Mouse (Mus musculus) heart, postnatal 0 days (tissue): ENCODE measurements at regions not wholly inside any gene's neighbourhood (a gene's known extent, or its start where the extent isn't known, plus 50 kb on each side); places are given as distances from the start of the nearest gene placed in this dataset.

Source experiments
- ATAC-seq: fragments of 200-750 bp; cut with Nextera tagmentation; 2 replicates; pipeline ENCODE4 v1.8.0; 2017; ENCODE audit warnings: low read depth, moderate number of reproducible peaks, moderate library complexity; ENCODE audit not compliant: insufficient read depth
- DNase-seq: peaks from one replicate; pipeline ENCODE4 v3.0.0-alpha.2; 2016; ENCODE audit warnings: low spot score
- H3K27ac ChIP-seq: fragments of 300-500 bp; sonication (generic); 2 replicates; pipeline ENCODE4 v1.5.1; 2014; ENCODE audit warnings: low read depth, mild to moderate bottlenecking
- H3K27me3 ChIP-seq: fragments of 300-500 bp; sonication (generic); 2 replicates; pipeline ENCODE4 v1.6.1; 2014; ENCODE audit warnings: low read length, mixed read lengths; ENCODE audit not compliant: control insufficient read depth, insufficient read depth
- H3K36me3 ChIP-seq: fragments of 300-500 bp; sonication (generic); replicated peaks from 2 replicates; pipeline ENCODE4 v1.6.1; 2014; ENCODE audit warnings: low read length, mixed read lengths; ENCODE audit not compliant: control insufficient read depth, insufficient read depth
- H3K4me1 ChIP-seq: fragments of 300-500 bp; sonication (generic); 2 replicates; pipeline ENCODE4 v1.6.1; 2014; ENCODE audit warnings: antibody characterized with exemption; ENCODE audit not compliant: control insufficient read depth, insufficient read depth
- H3K4me2 ChIP-seq: fragments of 300-500 bp; sonication (generic); 2 replicates; pipeline ENCODE4 v1.6.1; 2014; ENCODE audit warnings: low read depth, mild to moderate bottlenecking, low read length, moderate library complexity
- H3K4me3 ChIP-seq: fragments of 300-500 bp; sonication (generic); 2 replicates; pipeline ENCODE4 v1.5.1; 2014; ENCODE audit warnings: low read depth, low read length
- H3K9ac ChIP-seq: fragments of 300-500 bp; sonication (generic); replicated peaks from 2 replicates; pipeline ENCODE4 v1.6.1; 2014; ENCODE audit warnings: low read depth, low read length, mixed read lengths
- H3K9me3 ChIP-seq: fragments of 300-500 bp; sonication (generic); replicated peaks from 2 replicates; pipeline ENCODE4 v1.6.1; 2016; ENCODE audit warnings: low read length; ENCODE audit not compliant: control insufficient read depth
- CTCF ChIP-seq: IDR thresholded peaks from 2 replicates; pipeline ENCODE4 v1.5.1; 2016; ENCODE audit warnings: antibody characterized with exemption, control low read depth, low read depth
- EP300 ChIP-seq: IDR thresholded peaks from 2 replicates; pipeline ENCODE4 v1.6.1; 2016; ENCODE audit warnings: antibody characterized with exemption, low read depth
- WGBS: fragments of 180-500 bp; shearing (Covaris S2); extraction: QIAGEN DNeasy Blood & Tissue Kit; methylation state at CpG from one replicate; pipeline ENCODE4 v1.1.7; 2014; 5-methylcytosine and 5-hydroxymethylcytosine counted together

DNA sequence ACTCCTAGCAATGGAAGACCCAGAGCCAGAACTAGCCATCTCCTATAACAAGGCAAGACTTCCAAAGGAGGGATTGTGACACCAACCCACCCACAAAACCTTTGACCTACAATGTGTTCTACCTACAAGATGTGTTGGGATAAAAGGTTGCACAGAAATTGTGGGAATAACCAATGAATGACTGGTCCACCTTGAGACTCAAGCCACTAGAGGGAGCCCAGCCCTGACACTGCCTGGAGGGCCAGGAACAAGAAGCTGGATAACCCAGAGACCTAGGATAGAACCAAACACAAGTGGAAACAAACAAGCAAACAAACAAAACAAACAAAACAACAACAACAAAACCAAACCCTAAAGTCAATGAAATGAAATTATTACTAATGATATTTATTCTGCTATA lies 288.8 kb downstream of the Dchs2 start:
- Histone ChIP-seq H3K4me1 (no peaks in the 10 kb centered on the region), H3K9me3 (no peaks in the 10 kb centered on the region), H3K27me3 (no peaks in the 10 kb centered on the region), H3K27ac (no peak overlapping the region), H3K9ac (no peak overlapping the region), H3K4me3 (no peak overlapping the region), H3K4me2 (no peak overlapping the region), H3K36me3 (no peaks in the 10 kb centered on the region)
- DNase-seq: no peak
- no peak for ATAC-seq
- TF ChIP-seq CTCF (peak; percentile 67), EP300 (no peak)

DNA sequence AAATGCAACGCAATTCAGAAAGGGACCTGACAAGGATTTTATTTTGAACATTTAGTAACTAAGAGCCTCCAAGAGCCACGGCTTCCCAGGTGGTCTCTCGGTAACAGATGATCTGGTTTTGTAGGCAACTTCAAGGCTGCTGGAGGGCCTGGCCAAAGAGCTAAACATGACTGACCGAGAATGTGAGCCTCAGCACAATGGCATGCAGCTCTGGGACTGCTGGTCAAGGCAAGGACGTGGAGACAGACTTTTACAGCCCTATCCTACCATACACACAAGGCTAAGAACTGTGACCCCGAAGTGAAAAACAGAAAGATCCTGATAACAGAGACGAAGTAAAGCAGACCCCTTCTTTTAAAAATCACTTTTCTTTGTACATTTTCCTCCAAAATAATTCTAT lies 296.5 kb downstream of the Dchs2 start:
- H3K4me1 ChIP-seq: no peaks in the 10 kb centered on the region
- WGBS: 40% methylated on average over 7 of the region's 7 CpGs
- H3K9ac ChIP-seq: no peak overlapping the region
- no peak overlapping the region for H3K27ac ChIP-seq
- ATAC-seq (no peak), DNase-seq (no peak)
- no peaks in the 10 kb centered on the region for H3K27me3 ChIP-seq
- no peaks in the 10 kb centered on the region for H3K9me3 ChIP-seq
- TF ChIP-seq CTCF (no peak), EP300 (no peak)
- no peak overlapping the region for H3K4me2 ChIP-seq
- no peak overlapping the region for H3K4me3 ChIP-seq
- H3K36me3 ChIP-seq: no peaks in the 10 kb centered on the region

DNA sequence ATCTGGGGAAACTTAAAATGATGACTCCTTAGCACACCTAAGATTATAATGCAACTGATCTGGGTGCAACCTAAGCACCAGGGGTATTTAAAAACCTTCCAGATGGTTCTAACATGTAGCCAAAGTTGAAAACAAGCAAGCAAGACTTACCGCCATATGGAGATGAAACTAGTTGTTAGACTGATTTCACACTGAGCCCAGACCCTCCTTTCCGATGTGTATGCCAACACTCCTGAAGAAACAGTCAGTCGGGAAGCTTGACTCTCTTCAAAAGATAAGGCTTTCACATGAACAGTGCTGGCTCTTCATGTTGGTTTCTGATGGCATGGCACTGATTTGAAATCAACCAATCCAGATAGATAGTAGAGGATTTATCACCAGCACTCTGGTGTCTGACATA lies 301.6 kb downstream of the Dchs2 start:
- H3K27ac ChIP-seq: no peak overlapping the region
- no peaks in the 10 kb centered on the region for H3K9me3 ChIP-seq
- no peaks in the 10 kb centered on the region for H3K36me3 ChIP-seq
- H3K27me3 ChIP-seq: no peaks in the 10 kb centered on the region
- ATAC-seq (no peak), DNase-seq (no peak)
- no peaks in the 10 kb centered on the region for H3K4me1 ChIP-seq
- H3K4me2 ChIP-seq: no peak overlapping the region
- H3K4me3 ChIP-seq: no peak overlapping the region
- WGBS: 66% methylated on average over 3 of the region's 3 CpGs
- no peak overlapping the region for H3K9ac ChIP-seq
- TF ChIP-seq CTCF (no peak), EP300 (no peak)

DNA sequence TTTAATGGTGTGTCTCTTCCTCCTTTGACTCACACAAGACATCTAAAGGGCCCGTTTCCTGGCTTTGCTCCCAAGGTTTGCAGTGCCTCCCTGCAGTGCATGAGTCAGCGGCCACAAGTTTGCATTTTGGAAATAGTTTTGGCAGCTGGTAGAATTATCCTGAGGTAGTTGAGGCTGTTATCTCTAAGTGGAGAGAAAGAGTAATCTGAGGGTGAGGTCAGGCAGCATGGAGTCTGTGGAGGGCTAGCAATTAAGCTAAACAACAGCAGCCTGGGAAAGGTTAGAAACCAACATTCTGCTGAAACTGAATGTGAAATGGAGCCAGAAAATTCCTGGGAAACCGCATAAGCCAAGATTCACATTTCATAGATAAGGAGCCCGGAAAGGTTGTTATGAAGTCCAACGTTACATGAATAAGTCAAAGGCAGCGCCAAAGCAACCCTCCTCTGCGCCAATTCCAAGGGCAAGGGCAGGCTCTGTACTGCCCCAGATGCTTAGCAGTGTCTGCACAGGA lies 318.5 kb downstream of the Dchs2 start:
- Histone ChIP-seq H3K27ac (peak overlapping the region; percentile 81), H3K27me3 (no peaks in the 10 kb centered on the region), H3K9me3 (no peaks in the 10 kb centered on the region), H3K4me2 (no peak overlapping the region), H3K4me3 (no peak overlapping the region), H3K9ac (no peak overlapping the region), H3K4me1 (peaks cover 30% of the 10 kb centered on the region), H3K36me3 (no peaks in the 10 kb centered on the region)
- 9% methylated on average over 7 of the region's 7 CpGs for WGBS
- peak; percentile 76 for DNase-seq
- ATAC-seq: peak; percentile 88
- TF ChIP-seq EP300: peak; percentile 55
- TF ChIP-seq CTCF: no peak

DNA sequence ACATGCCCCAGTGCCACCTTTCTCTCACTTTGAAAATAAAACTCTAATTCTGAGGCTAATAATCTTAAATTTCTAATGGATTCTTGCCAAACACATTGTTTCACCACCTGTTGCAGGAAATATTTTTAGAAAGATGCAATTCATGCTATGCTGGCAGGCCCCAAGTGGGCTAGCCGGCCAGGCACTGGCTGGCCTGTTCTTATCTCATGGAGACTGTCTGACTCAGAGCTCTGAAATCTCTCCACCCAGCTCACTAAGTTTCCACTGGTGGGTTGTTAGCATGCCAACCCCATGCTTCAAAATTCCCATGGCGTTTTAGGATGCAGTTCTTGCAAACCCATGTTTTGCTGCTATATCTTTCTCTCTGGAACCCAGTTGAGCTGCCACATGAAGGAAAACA lies 315.5 kb upstream of the Sfrp2 start:
- H3K4me3 ChIP-seq: no peak overlapping the region
- 19% methylated on average over 2 of the region's 2 CpGs for WGBS
- H3K27ac ChIP-seq: no peak overlapping the region
- DNase-seq: peak; percentile 47
- H3K9me3 ChIP-seq: no peaks in the 10 kb centered on the region
- H3K4me2 ChIP-seq: no peak overlapping the region
- peak; percentile 63; the same call in 1 of the 2 replicates for ATAC-seq
- TF ChIP-seq EP300 (no peak), CTCF (no peak)
- no peak overlapping the region for H3K9ac ChIP-seq
- peaks cover 28% of the 10 kb centered on the region for H3K4me1 ChIP-seq
- no peaks in the 10 kb centered on the region for H3K27me3 ChIP-seq
- no peaks in the 10 kb centered on the region for H3K36me3 ChIP-seq

DNA sequence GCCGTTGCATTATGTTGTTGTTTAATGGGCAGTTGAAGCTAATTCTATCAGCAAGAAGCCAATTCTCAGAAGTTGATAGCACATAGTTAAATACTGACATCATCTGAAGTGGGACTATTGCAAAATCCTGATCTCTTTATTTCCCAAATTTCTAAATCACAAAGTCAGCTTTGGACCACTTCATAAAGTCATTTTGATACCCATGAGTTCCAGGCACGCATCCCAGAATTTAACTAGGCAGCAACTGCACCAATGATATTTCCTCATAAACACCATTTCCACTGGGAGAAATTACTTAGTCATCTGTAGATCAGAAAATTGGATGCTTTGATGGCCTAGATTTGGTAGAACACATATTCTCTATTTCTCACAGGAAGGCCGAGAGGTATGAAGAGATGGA lies 314.8 kb upstream of the Sfrp2 start:
- no peak overlapping the region for H3K9ac ChIP-seq
- no peaks in the 10 kb centered on the region for H3K9me3 ChIP-seq
- H3K27me3 ChIP-seq: no peaks in the 10 kb centered on the region
- DNase-seq: no peak
- TF ChIP-seq EP300 (no peak), CTCF (no peak)
- no peak overlapping the region for H3K27ac ChIP-seq
- H3K36me3 ChIP-seq: no peaks in the 10 kb centered on the region
- no peak for ATAC-seq
- H3K4me2 ChIP-seq: no peak overlapping the region
- no peak overlapping the region for H3K4me3 ChIP-seq
- peaks cover 21% of the 10 kb centered on the region; the same call in 1 of the 2 replicates for H3K4me1 ChIP-seq
- 80% methylated on average over 3 of the region's 3 CpGs for WGBS
